Mouse (Mus musculus) ES-E14 (cell line): ENCODE measurements around the gene Med13. TPM values are rescaled to one million over a fixed set of nuclear protein-coding genes. Genes with fewer than 3 reads are reported as not detected.

Experiments used
- DNase-seq: peaks from one replicate; pipeline ENCODE4 v3.0.0-alpha.2; 2013; ENCODE audit warnings: low read depth, low spot score
- H3K27ac ChIP-seq: 2 replicates; pipeline ENCODE4 v1.5.1; 2012; ENCODE audit warnings: low read depth, mild to moderate bottlenecking, low read length, moderate library complexity, mixed read lengths; ENCODE audit not compliant: poor library complexity, insufficient read depth, severe bottlenecking
- H3K36me3 ChIP-seq: 2 replicates; pipeline ENCODE4 v1.6.1; 2012; ENCODE audit warnings: mild to moderate bottlenecking, low read length, moderate library complexity, mixed read lengths; ENCODE audit not compliant: control insufficient read depth, poor library complexity, insufficient read depth, severe bottlenecking
- H3K4me1 ChIP-seq, 2 experiments: fragments of 150-350 bp in 1 of 2; sonication (generic) in 1 of 2; 2 replicates each; pipeline ENCODE4 v1.6.1; 2012; ENCODE audit warnings: low read length in 2 of 2, mild to moderate bottlenecking in 1 of 2, mixed read lengths in 1 of 2; ENCODE audit not compliant: control insufficient read depth in 2 of 2, insufficient read depth in 2 of 2, poor library complexity in 1 of 2
- H3K4me3 ChIP-seq, 2 experiments: fragments of 150-350 bp in 1 of 2; sonication (generic) in 1 of 2; 2 replicates each; pipeline ENCODE4 v1.5.1; 2012; ENCODE audit warnings: low read length in 2 of 2, low read depth in 1 of 2, mild to moderate bottlenecking in 1 of 2, mixed read lengths in 1 of 2; ENCODE audit not compliant: insufficient read depth in 1 of 2, poor library complexity in 1 of 2, severe bottlenecking in 1 of 2
- H3K9ac ChIP-seq: 2 replicates; pipeline ENCODE4 v1.6.1; 2012; ENCODE audit warnings: low read depth, mild to moderate bottlenecking, low read length, mixed read lengths; ENCODE audit not compliant: poor library complexity, insufficient read depth, severe bottlenecking
- H3K9me3 ChIP-seq: fragments of 150-350 bp; sonication (generic); 2 replicates; pipeline ENCODE4 v1.6.1; 2012; ENCODE audit warnings: low read depth, mild to moderate bottlenecking, low read length; ENCODE audit not compliant: control insufficient read depth, insufficient read depth
- CHD2 ChIP-seq: IDR thresholded peaks from 2 replicates; pipeline ENCODE4 v1.6.1; 2014; ENCODE audit warnings: mild to moderate bottlenecking, low read depth, low read length, inconsistent platforms
- HCFC1 ChIP-seq: IDR thresholded peaks from 2 replicates; pipeline ENCODE4 v1.6.1; 2012; ENCODE audit warnings: low read length, inconsistent platforms, borderline replicate concordance; ENCODE audit not compliant: insufficient read depth
- MAFK ChIP-seq: IDR thresholded peaks from 2 replicates; pipeline ENCODE4 v1.6.1; 2014; ENCODE audit warnings: mild to moderate bottlenecking, low read depth, low read length, inconsistent platforms; ENCODE audit not compliant: insufficient read depth
- ZC3H11A ChIP-seq: IDR thresholded peaks from 2 replicates; pipeline ENCODE4 v1.6.1; 2012; ENCODE audit warnings: low read depth, mild to moderate bottlenecking, inconsistent platforms, low read length, borderline replicate concordance
- ZNF384 ChIP-seq: IDR thresholded peaks from 2 replicates; pipeline ENCODE4 v1.6.1; 2012; ENCODE audit warnings: low read depth, low read length, inconsistent platforms
- in situ Hi-C, 2 experiments: fragments of 600-800 bp; cut with MboI; formaldehyde crosslinking; loops; one replicate each; pipeline ENCODE4 v1.15.1; 2025; ENCODE audit warnings: low sequenced_read_pairs in 2 of 2, inconsistent platforms in 1 of 2; ENCODE audit not compliant: unreplicated experiment in 2 of 2
- total RNA-seq: library from RNA; depleted of rRNA; stranded (reverse); fragments of 300-350 nt; gene quantifications from 2 replicates; pipeline ENCODE4 v1.2.3, GENCODE M21; 2012; rRNA removed

The Med13 gene
- total RNA-seq, 1 experiment = 53.6 TPM

DNA sequence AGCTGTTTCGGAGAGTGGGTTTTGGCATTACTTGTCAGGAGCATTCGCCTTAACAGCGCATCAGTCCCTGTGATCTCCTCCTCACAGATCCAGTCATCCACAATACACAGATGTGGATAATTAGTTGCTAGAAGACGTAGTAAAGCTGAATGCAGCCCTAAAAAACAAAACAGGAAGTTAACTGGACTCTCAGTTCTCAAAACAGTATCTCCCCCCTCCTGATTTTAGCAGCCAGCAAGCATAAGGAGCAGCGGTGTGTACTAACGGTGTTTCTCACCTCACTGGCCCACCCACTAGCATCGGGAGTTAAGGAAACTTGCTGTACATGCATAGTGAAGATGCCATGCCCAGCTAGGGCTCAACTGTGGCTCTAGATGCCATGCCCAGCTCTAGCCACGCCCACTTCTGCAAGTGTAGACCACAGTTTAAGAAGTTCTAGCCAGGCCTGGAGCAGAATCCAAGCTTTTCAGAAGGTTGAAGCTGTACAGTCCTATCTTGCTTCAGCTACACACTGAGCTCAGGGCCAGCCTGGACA is 130.7 kb downstream of the Med13 start:
- no peak overlapping the region for H3K27ac ChIP-seq
- no peak for TF ChIP-seq CHD2
- TF ChIP-seq MAFK = no peak
- no peak for TF ChIP-seq ZC3H11A
- TF ChIP-seq HCFC1 = no peak
- TF ChIP-seq ZNF384 = no peak
- peaks cover 19% of the 10 kb centered on the region for H3K36me3 ChIP-seq

DNA sequence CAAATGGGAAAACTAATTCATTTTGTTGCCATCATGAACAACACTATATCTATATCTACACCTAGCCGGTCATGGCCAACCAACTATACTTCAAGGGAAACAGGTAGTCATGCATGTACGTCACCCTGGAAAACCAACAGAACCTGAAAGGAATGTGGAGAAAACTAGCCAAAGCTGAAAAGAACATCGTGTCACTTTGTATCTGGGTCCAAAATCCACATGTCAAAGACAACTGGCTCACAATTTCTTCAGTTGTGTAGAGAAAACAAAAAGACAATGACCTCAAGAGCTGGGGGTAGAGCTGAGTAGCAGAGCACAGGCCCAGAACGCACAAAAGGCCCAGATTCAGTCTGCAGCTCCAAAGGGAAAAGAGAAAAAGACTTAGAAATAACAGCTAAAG is 131.6 kb downstream of the Med13 start:
- in situ Hi-C loops = no loop called here
- DNase-seq = no peak
- no peak overlapping the region for H3K9ac ChIP-seq
- no peaks in the 10 kb centered on the region for H3K9me3 ChIP-seq
- TF ChIP-seq HCFC1 (no peak), ZC3H11A (no peak), CHD2 (no peak)
- no peak overlapping the region for H3K27ac ChIP-seq
- H3K4me3 ChIP-seq = no peak overlapping the region
- no peaks in the 10 kb centered on the region; a peak in 1 of 4 replicates for H3K4me1 ChIP-seq
- peaks cover 12% of the 10 kb centered on the region for H3K36me3 ChIP-seq

More for the DNA sequence above, 130.7 kb downstream of the Med13 start:
- Histone ChIP-seq H3K9me3 (no peaks in the 10 kb centered on the region), H3K9ac (no peak overlapping the region), H3K4me1 (no peaks in the 10 kb centered on the region), H3K4me3 (no peak overlapping the region)
- no peak for DNase-seq
- in situ Hi-C loops = no loop called here

Other genes starting within 250 kb of the Med13 start
- 9.7 and 10.3 TPM in 2 replicates for gene Brip1, start 156.4 kb downstream of the Med13 start, total RNA-seq
- gene Ints2, start 100.0 kb downstream of the Med13 start, total RNA-seq = 85.1 and 92.9 TPM in 2 replicates
- gene Rnft1, start 127.1 kb upstream of the Med13 start, total RNA-seq = 33.5 and 34.5 TPM in 2 replicates
- gene Rps6kb1, start 187.2 kb upstream of the Med13 start, total RNA-seq = 41.4 and 43.1 TPM in 2 replicates
- 3.0 and 6.5 TPM in 2 replicates for gene Tubd1, start 187.4 kb upstream of the Med13 start, total RNA-seq